Mouse (Mus musculus) lung, embryonic 16.5 days (tissue): Measurements from ENCODE around the gene Sorl1. TPM values are rescaled to one million over a fixed set of nuclear protein-coding genes. Genes with fewer than 3 reads are reported as not detected.

Experiments
- ATAC-seq: fragments of 200-750 bp; cut with Nextera tagmentation; 2 replicates; pipeline ENCODE4 v1.8.0; 2017; ENCODE audit warnings: low read depth, mild to moderate bottlenecking, moderate library complexity
- H3K27ac ChIP-seq: fragments of 300-500 bp; sonication (generic); 2 replicates; pipeline ENCODE4 v1.5.1; 2014; ENCODE audit warnings: mild to moderate bottlenecking, control low read depth, low read length
- H3K27me3 ChIP-seq: fragments of 300-500 bp; sonication (generic); 2 replicates; pipeline ENCODE4 v1.6.1; 2014; ENCODE audit warnings: low read depth, low read length, mixed read lengths; ENCODE audit not compliant: control insufficient read depth, insufficient read depth
- H3K36me3 ChIP-seq: fragments of 300-500 bp; sonication (generic); 2 replicates; pipeline ENCODE4 v1.6.1; 2014; ENCODE audit warnings: low read length; ENCODE audit not compliant: control insufficient read depth, insufficient read depth
- H3K4me1 ChIP-seq: fragments of 300-500 bp; sonication (generic); replicated peaks from 2 replicates; pipeline ENCODE4 v1.6.1; 2014; ENCODE audit warnings: low read length, mixed read lengths; ENCODE audit not compliant: control insufficient read depth, insufficient read depth
- H3K4me2 ChIP-seq: fragments of 300-500 bp; sonication (generic); 2 replicates; pipeline ENCODE4 v1.6.1; 2014; ENCODE audit warnings: low read depth, low read length, control low read depth
- H3K4me3 ChIP-seq: fragments of 300-500 bp; sonication (generic); 2 replicates; pipeline ENCODE4 v1.5.1; 2014; ENCODE audit warnings: mild to moderate bottlenecking, low read length, control low read depth
- H3K9ac ChIP-seq: fragments of 300-500 bp; sonication (generic); 2 replicates; pipeline ENCODE4 v1.6.1; 2014; ENCODE audit warnings: low read length, control low read depth
- H3K9me3 ChIP-seq: fragments of 300-500 bp; sonication (generic); 2 replicates; pipeline ENCODE4 v1.6.1; 2016; ENCODE audit warnings: low read length; ENCODE audit not compliant: control insufficient read depth
- WGBS: fragments of 180-500 bp; shearing (Covaris S2); extraction: QIAGEN DNeasy Blood & Tissue Kit; methylation state at CpG from one replicate; pipeline ENCODE4 v1.1.7; 2014; 5-methylcytosine and 5-hydroxymethylcytosine counted together
- polyA plus RNA-seq: library from polyadenylated mRNA; unstranded; fragments of >200 nt; fragmentation: Nextera tagmentation; extraction: Ambion mirVana; gene quantifications from 2 replicates; pipeline ENCODE4 v1.2.1, GENCODE M21; 2015

Sorl1 gene
- polyA plus RNA-seq, 1 experiment from 2014 or later, result 11.8 TPM

- WGBS, result 59% methylated on average over 3 of the region's 3 CpGs
- H3K36me3 ChIP-seq, result no peaks in the 10 kb centered on the region
- H3K4me2 ChIP-seq, result no peak overlapping the region
- no peaks in the 10 kb centered on the region for H3K27me3 ChIP-seq
- no peaks in the 10 kb centered on the region for H3K4me1 ChIP-seq
- no peaks in the 10 kb centered on the region for H3K9me3 ChIP-seq
- H3K9ac ChIP-seq, result no peak overlapping the region
- H3K27ac ChIP-seq, result no peak overlapping the region
- no peak for ATAC-seq
- H3K4me3 ChIP-seq, result no peak overlapping the region
These were observed 32.5 kb upstream of the Sorl1 start for GRCm38 (mm10) chr9:42156566-42156965.

DNA sequence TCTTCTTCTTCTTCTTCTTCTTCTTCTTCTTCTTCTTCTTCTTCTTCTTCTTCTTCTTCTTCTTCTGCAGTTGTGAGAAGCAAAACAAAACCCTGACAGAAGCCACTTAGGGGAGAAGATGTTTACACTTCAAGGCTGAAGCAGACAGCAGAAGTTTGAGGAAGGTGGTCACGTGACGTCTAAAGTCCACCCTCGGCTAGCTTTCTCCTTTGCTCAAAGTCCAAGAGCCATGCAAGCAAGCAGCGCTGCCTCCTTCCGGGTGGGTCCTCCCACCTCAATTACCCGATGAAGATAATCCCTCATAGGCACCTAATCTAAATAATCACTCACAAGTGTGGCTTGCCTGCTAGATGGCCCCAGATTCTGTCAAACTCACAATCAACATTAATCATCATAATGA is 30.6 kb upstream of the Sorl1 start:
- no peak for ATAC-seq
- H3K9me3 ChIP-seq, result no peaks in the 10 kb centered on the region
- no peaks in the 10 kb centered on the region for H3K27me3 ChIP-seq
- H3K4me1 ChIP-seq, result no peaks in the 10 kb centered on the region
- no peaks in the 10 kb centered on the region for H3K36me3 ChIP-seq
- no peak overlapping the region for H3K27ac ChIP-seq
- no peak overlapping the region for H3K4me3 ChIP-seq
- H3K4me2 ChIP-seq, result no peak overlapping the region
- 35% methylated on average over 6 of the region's 6 CpGs for WGBS
- no peak overlapping the region for H3K9ac ChIP-seq

GRCm38 (mm10) chr9:42148816-42149215 is 24.7 kb upstream of the Sorl1 start:
- no peaks in the 10 kb centered on the region for H3K4me1 ChIP-seq
- H3K4me2 ChIP-seq, result no peak overlapping the region
- 81% methylated on average over 6 of the region's 6 CpGs for WGBS
- no peak overlapping the region for H3K9ac ChIP-seq
- H3K4me3 ChIP-seq, result no peak overlapping the region
- H3K27ac ChIP-seq, result no peak overlapping the region
- no peaks in the 10 kb centered on the region for H3K27me3 ChIP-seq
- ATAC-seq, result no peak
- no peaks in the 10 kb centered on the region for H3K36me3 ChIP-seq
- H3K9me3 ChIP-seq, result no peaks in the 10 kb centered on the region

DNA sequence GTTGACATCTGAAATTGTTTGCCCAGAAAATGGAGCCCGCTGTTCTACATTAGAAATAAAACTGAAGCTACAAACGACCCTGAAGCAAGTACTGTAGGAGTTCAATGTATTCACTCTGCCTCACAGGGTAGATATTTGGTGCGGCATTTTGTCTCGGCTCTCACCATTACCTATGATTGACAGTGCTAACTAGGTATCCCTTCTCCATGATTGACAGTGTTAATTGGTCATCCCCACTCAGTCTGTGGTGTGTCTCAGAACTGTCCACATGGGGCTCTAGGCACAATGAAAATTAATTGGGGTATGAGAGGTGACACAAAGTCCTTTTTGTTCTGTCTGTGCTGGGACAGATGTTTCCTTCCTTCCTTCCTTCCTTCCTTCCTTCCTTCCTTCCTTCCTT is 23.9 kb upstream of the Sorl1 start:
- Histone ChIP-seq H3K4me1 (no peaks in the 10 kb centered on the region), H3K9me3 (no peaks in the 10 kb centered on the region), H3K36me3 (no peaks in the 10 kb centered on the region), H3K27ac (no peak overlapping the region), H3K27me3 (no peaks in the 10 kb centered on the region), H3K9ac (no peak overlapping the region), H3K4me2 (no peak overlapping the region), H3K4me3 (no peak overlapping the region)
- 83% methylated on average over 4 of the region's 4 CpGs for WGBS
- ATAC-seq, result no peak

- no peaks in the 10 kb centered on the region for H3K9me3 ChIP-seq
- H3K4me2 ChIP-seq, result no peak overlapping the region
- WGBS, result 84% methylated on average over 2 of the region's 2 CpGs
- no peak for ATAC-seq
- H3K27ac ChIP-seq, result no peak overlapping the region
- no peak overlapping the region for H3K4me3 ChIP-seq
- H3K4me1 ChIP-seq, result no peaks in the 10 kb centered on the region
- no peak overlapping the region for H3K9ac ChIP-seq
- no peaks in the 10 kb centered on the region for H3K36me3 ChIP-seq
- H3K27me3 ChIP-seq, result no peaks in the 10 kb centered on the region
These were observed 22.4 kb upstream of the Sorl1 start for GRCm38 (mm10) chr9:42146463-42146862.

GRCm38 (mm10) chr9:42141549-42142210 is 17.6 kb upstream of the Sorl1 start:
- H3K27me3 ChIP-seq, result no peaks in the 10 kb centered on the region
- H3K4me3 ChIP-seq, result no peak overlapping the region
- no peak overlapping the region for H3K9ac ChIP-seq
- H3K9me3 ChIP-seq, result no peaks in the 10 kb centered on the region
- WGBS, result 73% methylated on average over 6 of the region's 6 CpGs
- H3K4me2 ChIP-seq, result no peak overlapping the region
- H3K27ac ChIP-seq, result no peak overlapping the region
- H3K36me3 ChIP-seq, result no peaks in the 10 kb centered on the region
- H3K4me1 ChIP-seq, result no peaks in the 10 kb centered on the region
- no peak for ATAC-seq

DNA sequence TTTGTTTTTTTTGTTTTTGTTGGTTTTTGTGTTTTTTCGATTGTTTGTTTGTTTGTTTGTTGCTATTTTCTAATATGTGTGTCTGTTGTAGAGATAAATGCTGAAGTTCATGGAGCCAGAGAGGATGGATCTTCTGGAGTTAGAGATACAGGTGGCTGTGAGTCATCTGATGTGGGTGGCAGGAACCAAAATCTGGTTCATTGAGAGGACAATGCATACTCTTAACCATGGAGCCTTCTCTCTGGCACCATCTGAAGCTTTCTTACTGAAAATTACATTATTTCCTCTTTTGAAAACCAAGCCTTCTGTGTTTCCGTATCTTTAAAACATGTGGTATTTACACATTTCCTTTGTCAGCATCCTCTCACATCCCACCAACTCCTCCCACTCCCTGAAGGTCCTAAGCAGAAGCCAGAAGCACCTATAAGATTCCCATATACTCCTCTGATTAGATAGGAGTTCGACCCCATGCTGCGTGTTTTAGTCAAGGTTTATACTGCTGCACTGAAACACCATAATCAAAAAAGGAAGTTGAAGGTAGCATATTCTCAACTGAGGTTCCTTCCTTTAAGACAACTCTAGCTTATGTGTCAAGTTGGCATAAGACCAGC is 14.3 kb upstream of the Sorl1 start:
- Histone ChIP-seq H3K27ac (no peak overlapping the region), H3K4me3 (no peak overlapping the region), H3K9ac (no peak overlapping the region), H3K9me3 (no peaks in the 10 kb centered on the region), H3K4me1 (no peaks in the 10 kb centered on the region), H3K27me3 (no peaks in the 10 kb centered on the region), H3K4me2 (no peak overlapping the region), H3K36me3 (no peaks in the 10 kb centered on the region)
- 74% methylated on average over 4 of the region's 4 CpGs for WGBS
- no peak for ATAC-seq

DNA sequence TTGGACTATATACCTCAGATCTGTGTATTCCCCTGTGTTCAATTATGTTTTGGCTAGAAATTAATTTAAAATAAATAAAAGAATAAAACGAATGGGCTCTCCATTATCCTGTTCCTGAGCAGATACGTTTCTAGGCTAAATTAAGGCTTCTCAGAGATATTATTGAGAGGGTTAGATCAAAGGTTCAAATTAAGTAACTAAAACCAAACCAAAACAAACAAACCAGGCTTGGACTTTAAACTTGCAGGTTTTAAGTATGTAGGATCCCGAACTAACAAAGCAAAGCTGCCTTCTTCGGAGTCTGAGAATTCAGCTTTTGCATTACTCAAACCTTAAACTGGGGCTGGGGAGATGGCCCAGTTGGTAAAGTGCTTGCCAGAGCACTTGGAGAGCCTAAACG is 13.5 kb upstream of the Sorl1 start:
- Histone ChIP-seq H3K4me2 (no peak overlapping the region), H3K27ac (no peak overlapping the region), H3K4me3 (no peak overlapping the region), H3K36me3 (no peaks in the 10 kb centered on the region), H3K9me3 (no peaks in the 10 kb centered on the region), H3K4me1 (no peaks in the 10 kb centered on the region), H3K9ac (no peak overlapping the region), H3K27me3 (no peaks in the 10 kb centered on the region)
- ATAC-seq, result no peak
- WGBS, result 44% methylated on average over 5 of the region's 5 CpGs

DNA sequence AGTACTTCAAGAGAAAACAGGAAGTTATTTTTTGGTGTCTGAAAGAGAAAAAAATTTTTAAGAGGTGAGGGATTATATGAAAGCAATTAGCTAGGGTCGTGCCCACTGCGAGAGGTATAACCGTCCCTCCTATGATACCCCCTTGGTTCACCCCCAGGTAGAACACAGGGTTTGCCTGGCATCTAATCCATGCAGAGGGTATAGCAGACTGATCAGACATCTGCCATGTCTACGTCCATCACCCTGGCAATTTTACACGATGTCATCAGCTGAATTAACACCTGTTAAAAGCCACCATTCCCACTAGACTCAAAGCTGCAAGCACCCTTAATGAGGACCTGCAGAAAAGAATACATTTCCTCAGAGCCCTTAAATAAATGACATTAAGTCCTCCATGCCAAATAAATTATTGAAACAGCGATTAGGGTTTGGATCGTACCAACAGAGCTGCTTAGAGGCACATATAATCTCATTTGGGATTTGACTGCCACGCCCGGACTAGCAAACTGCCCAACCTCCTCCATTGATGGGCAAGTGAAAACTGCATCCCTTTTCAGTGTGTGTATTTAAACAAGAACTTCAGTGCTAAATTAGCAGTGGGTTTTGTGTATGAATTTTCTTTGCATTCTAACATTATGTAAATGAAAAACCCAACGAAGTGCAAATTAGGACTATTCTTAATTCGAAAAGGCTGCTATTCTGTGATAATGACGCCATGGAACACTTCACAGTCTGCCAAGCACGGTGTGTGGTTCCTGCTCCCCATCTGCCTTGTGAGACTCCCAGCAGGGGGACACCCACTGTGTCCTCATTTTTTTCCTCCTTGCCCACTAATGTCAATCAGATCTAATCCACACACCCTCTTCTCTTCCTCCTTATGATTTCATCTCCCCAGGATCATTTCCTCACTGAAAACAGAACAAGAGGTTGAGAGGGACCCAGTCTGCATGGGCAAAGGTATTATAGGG is 7.0 kb upstream of the Sorl1 start:
- 80% methylated on average over 13 of the region's 13 CpGs for WGBS
- Histone ChIP-seq H3K9me3 (no peaks in the 10 kb centered on the region), H3K27ac (no peak overlapping the region), H3K4me1 (no peaks in the 10 kb centered on the region), H3K36me3 (no peaks in the 10 kb centered on the region), H3K4me3 (no peak overlapping the region), H3K4me2 (no peak overlapping the region), H3K27me3 (no peaks in the 10 kb centered on the region), H3K9ac (no peak overlapping the region)
- no peak for ATAC-seq
